Mouse (Mus musculus) bone marrow macrophage, adult 2 months (primary cell): ENCODE results near the gene Trim47.

Experiments
- CTCF ChIP-seq: IDR thresholded peaks from 2 replicates; pipeline ENCODE4 v1.5.1; 2012; ENCODE audit warnings: low read depth, mild to moderate bottlenecking, low read length, moderate library complexity
- POLR2A ChIP-seq: IDR thresholded peaks from 2 replicates; pipeline ENCODE4 v1.6.1; 2012; ENCODE audit warnings: mild to moderate bottlenecking, low read depth, low read length, borderline replicate concordance

DNA sequence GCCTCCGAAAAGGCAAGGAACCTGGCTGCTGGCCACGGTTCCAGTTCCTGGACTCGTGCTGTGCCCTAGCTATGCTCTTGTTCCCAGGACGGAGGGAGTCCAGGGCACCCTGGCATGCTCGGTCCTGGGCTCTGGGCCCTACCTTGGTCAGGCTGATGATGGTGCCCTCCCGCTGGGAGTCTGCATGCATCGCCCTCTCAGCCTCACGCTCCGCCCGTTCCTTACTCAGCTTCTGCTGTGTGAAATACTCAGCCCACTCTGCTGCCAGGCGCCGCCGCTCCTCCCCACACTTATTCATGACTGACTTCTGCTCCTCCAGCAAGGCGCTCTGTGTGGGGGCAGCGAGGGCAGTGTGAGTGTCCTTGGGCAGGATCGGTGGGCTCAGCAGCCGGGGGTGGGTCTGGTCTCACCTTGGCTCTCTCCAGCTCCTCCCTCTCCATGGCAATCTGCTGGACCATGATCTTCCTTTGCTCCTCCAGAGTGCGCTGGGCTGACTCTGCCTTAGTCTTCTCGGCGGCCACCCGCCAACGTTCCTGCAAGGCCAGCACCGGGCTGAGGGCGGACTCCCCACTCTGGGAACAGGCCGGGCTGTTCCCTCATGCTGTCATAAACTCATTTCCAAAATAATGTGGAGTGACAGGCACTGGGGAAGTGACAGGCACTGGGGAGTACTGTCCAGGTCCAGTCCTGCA lies 19.4 kb upstream of the Trim47 start:
- TF ChIP-seq CTCF (no peak), POLR2A (no peak)
